Mouse (Mus musculus): ENCODE data around the gene Bahd1.

The Bahd1 gene

GRCm38 (mm10) chr2:118941341-118941740, 41.2 kb downstream of the Bahd1 start:
- no peak for DNase-seq (ENCODE audit: low read depth, low spot score)

DNA sequence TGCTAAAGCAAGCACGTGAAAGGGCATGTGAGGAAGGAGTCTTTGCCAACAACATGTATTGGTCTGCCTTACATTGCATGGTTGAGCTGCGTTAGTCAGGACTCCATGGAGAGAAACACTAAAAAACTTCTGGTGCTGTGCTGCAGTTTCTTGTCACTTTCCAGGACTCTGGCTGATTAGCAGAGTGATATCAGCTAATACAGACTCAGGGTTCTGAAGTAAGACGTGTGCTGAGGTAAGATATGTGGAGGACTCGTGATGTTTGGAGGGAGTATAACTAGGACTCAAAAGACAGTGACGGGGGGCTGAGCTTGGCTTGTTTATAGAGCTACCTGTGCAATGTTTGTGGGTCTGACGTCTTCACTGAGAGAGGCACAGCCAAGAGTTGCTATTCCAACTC, 43.1 kb downstream of the Bahd1 start:
- no peak for DNase-seq (ENCODE audit: low read depth, low spot score)

DNA sequence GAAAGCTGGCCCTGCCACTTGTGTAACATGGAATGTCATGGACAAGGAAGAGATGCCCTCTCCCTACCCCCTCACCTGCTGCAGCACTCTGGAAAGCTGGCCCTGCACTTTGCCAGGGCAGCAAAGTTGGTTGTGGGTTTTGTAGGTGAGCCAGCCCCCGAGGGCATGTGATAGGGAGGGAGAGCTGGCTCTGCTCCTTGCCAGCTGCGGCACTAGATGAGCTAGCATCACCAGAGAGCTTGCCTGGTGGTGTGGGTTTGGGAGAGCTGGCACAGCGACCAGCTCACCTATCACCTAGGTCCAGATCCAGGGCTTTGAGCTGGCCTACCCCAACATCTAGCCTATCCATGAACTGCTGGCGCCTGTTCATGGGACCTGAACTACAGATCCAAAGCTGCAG, 48.6 kb downstream of the Bahd1 start:
- DNase-seq (ENCODE audit: low read depth, low spot score): no peak

GRCm38 (mm10) chr2:118949699-118950098, 49.5 kb downstream of the Bahd1 start:
- DNase-seq (ENCODE audit: low read depth, low spot score): no peak

DNA sequence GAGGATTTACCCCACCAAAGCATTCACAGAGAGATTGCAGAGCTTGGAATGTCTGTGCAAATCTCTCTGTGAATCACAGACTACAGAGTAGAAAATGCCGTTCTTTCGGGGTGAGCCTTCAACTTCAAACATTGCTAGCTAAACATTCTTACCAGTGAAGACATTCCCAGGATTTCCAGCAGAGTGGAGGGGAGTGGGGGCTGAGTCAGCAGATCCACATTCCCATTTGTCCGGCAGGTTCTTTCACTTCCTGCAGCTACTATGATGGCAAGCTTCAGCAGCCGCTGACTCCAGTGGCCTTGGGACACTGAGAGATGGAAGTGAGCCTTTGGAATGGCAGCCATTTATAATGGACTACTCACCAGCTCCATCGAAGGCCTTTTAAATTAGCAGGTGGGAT, 56.3 kb downstream of the Bahd1 start:
- DNase-seq (ENCODE audit: low read depth, low spot score): no peak

GRCm38 (mm10) chr2:118959644-118960043, 59.5 kb downstream of the Bahd1 start:
- no peak for DNase-seq (ENCODE audit: low read depth, low spot score)

DNA sequence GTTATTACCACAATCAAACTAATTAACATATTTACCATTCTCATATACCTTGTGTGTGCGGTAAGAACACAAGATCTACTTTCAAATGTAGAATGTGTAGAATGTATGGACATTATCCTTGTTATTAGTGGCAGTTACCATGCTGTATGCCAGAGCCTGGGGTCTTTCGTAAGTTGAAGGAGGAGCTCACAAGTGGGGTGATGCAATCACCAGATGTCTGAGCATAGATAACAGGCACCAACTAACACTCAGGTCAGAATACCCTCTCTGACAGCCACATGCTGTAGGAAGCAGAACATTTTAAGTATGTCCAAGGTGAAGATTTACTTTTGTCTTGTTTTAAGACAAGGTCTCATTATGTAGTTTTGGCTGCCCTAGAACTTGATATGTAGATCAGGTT, 60.2 kb downstream of the Bahd1 start:
- no peak for DNase-seq (ENCODE audit: low read depth, low spot score)

DNA sequence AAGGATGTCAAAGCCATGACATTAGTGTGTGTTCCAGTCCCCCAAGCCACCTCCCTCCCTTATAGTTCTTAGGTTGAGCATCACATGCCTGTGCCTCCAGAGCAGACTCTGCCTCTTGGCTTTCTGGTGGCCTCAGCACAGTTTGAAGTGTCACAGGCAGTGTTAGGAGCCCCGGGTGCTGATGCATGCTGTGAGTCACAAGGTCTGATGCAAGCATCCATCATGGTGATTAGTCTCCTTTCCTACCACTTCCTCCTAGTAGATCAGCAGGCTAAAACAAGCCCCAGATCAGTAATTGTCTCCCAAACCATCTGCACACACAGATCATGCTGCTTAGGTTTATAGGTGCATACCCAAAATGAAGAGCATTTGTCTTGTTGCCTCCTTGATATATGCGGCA, 61.4 kb downstream of the Bahd1 start:
- no peak for DNase-seq (ENCODE audit: low read depth, low spot score)

- no peak for DNase-seq (ENCODE audit: low read depth, low spot score)
Observed at GRCm38 (mm10) chr2:118963007-118963675, 63.0 kb downstream of the Bahd1 start.

DNA sequence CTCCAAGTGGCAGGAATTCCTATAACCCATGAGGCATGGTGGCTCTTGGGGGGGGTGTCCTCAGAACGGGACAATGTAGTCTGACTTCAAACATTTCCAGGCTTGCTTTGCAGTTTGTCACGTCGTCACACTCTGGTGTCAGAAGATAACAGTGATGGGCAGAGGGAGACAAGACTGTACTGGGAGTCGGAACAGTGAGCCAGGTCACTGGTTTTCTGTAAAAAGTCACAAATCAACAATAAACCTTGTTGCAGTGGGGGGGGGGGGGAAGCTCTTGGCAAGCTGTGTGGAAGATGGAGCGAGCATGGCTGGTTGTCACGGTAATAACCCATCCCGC, 63.5 kb downstream of the Bahd1 start:
- DNase-seq (ENCODE audit: low read depth, low spot score): no peak

- DNase-seq (ENCODE audit: low read depth, low spot score): no peak
Observed at GRCm38 (mm10) chr2:118969585-118970147, 69.5 kb downstream of the Bahd1 start.

- DNase-seq (ENCODE audit: low read depth, low spot score): no peak
Observed at GRCm38 (mm10) chr2:118972048-118972447, 71.9 kb downstream of the Bahd1 start.

DNA sequence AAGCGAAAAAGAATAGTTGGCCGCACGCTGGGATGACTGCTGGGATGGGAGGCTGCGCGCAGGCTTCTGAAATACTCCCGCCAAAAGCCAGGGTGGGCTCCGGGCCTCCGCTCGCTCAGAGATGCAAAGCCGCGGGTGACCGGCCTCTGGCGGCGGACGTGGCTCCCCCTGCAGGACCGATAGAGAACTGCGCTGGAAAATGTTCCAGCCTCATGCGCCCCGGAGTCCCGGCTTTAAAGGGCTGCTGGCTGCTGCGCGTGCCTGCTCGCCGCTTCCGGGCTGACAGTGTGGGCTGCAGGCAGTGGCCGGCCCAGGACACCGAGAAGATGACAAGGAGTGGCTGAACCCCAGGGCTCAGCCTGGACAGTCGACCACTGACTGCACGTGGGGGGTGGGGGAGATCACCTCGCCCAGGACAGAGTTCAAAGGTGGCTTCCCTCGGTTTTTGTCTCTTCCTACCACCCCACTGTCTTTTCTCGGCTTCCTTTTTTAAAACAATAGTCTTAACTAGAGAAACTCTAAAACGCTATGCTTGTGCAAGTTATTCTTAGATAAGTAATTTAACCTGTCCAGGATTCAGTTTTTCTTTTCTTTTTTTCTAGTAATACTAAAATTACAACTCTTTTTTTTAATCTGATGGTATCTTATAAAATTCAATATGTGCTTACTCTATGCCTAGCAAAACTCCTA, 72.7 kb downstream of the Bahd1 start:
- DNase-seq (ENCODE audit: low read depth, low spot score): peak; percentile 57
